Mouse (Mus musculus): ENCODE measurements at regions not wholly inside any gene's neighbourhood (a gene's known extent, or its start where the extent isn't known, plus 50 kb on each side); places are given as distances from the start of the nearest gene placed in this dataset.

- TF ChIP-seq POLR2A (IDR thresholded peaks at IDR 0.05; ENCODE audit: insufficient read depth, low read depth, low read length) = no peak
- no peak for TF ChIP-seq CTCF (IDR thresholded peaks at IDR 0.05; ENCODE audit: insufficient read depth, low read depth, low read length)
Measured at GRCm38 (mm10) chr14:86537992-86538391, 603.0 kb downstream of the Diaph3 start.

Measured in olfactory bulb, adult 2 months (tissue).